Mouse (Mus musculus) forebrain, embryonic 16.5 days (tissue): ENCODE measurements at regions not wholly inside any gene's neighbourhood (a gene's known extent, or its start where the extent isn't known, plus 50 kb on each side); places are given as distances from the start of the nearest gene placed in this dataset.
A peak's percentile ranks its signal among the peaks of the same experiment; 100 is the strongest.

Experiments
- ATAC-seq: fragments of 200-750 bp; cut with Nextera tagmentation; 2 replicates; pipeline ENCODE4 v1.8.0; 2017; ENCODE audit warnings: mild to moderate bottlenecking, moderate library complexity
- H3K27ac ChIP-seq: fragments of 300-500 bp; sonication (generic); 2 replicates; pipeline ENCODE4 v1.5.1; 2014; ENCODE audit warnings: low read length, control low read depth
- H3K27me3 ChIP-seq: fragments of 300-500 bp; sonication (generic); replicated peaks from 2 replicates; pipeline ENCODE4 v1.6.1; 2014; ENCODE audit warnings: low read length; ENCODE audit not compliant: control insufficient read depth, insufficient read depth
- H3K36me3 ChIP-seq: fragments of 300-500 bp; sonication (generic); 2 replicates; pipeline ENCODE4 v1.6.1; 2014; ENCODE audit not compliant: control insufficient read depth, insufficient read depth
- H3K4me1 ChIP-seq: fragments of 300-500 bp; sonication (generic); replicated peaks from 2 replicates; pipeline ENCODE4 v1.6.1; 2014; ENCODE audit warnings: low read length; ENCODE audit not compliant: control insufficient read depth, insufficient read depth
- H3K4me2 ChIP-seq: fragments of 300-500 bp; sonication (generic); 2 replicates; pipeline ENCODE4 v1.6.1; 2014; ENCODE audit warnings: mild to moderate bottlenecking, low read length, control low read depth
- H3K4me3 ChIP-seq: fragments of 300-500 bp; sonication (generic); replicated peaks from 2 replicates; pipeline ENCODE4 v1.5.1; 2014; ENCODE audit warnings: mild to moderate bottlenecking, low read length, control low read depth
- H3K9ac ChIP-seq: fragments of 300-500 bp; sonication (generic); replicated peaks from 2 replicates; pipeline ENCODE4 v1.6.1; 2014; ENCODE audit warnings: low read depth, low read length, control low read depth
- H3K9me3 ChIP-seq: fragments of 300-500 bp; sonication (generic); 2 replicates; pipeline ENCODE4 v1.6.1; 2016; ENCODE audit warnings: low read length; ENCODE audit not compliant: control insufficient read depth
- WGBS: fragments of 180-500 bp; shearing (Covaris S2); extraction: QIAGEN DNeasy Blood & Tissue Kit; methylation state at CpG from one replicate; pipeline ENCODE4 v1.1.7; 2014; 5-methylcytosine and 5-hydroxymethylcytosine counted together

- Histone ChIP-seq H3K4me1 (peaks cover 7% of the 10 kb centered on the region), H3K4me2 (no peak overlapping the region), H3K27me3 (no peaks in the 10 kb centered on the region), H3K27ac (no peak overlapping the region), H3K9me3 (no peaks in the 10 kb centered on the region), H3K4me3 (no peak overlapping the region), H3K36me3 (no peaks in the 10 kb centered on the region), H3K9ac (no peak overlapping the region)
- WGBS = 51% methylated on average over 7 of the region's 7 CpGs
- no peak for ATAC-seq
Observed at GRCm38 (mm10) chr7:73626291-73626690, 84.7 kb upstream of the Chd2 start.

- Histone ChIP-seq H3K9me3 (no peaks in the 10 kb centered on the region), H3K4me1 (peaks cover 4% of the 10 kb centered on the region), H3K27ac (no peak overlapping the region), H3K27me3 (no peaks in the 10 kb centered on the region), H3K4me3 (no peak overlapping the region), H3K9ac (no peak overlapping the region), H3K36me3 (no peaks in the 10 kb centered on the region), H3K4me2 (no peak overlapping the region)
- no peak for ATAC-seq
Observed at GRCm38 (mm10) chr7:73625651-73626050, 84.0 kb upstream of the Chd2 start.

GRCm38 (mm10) chr7:73624992-73625391 lies 83.4 kb upstream of the Chd2 start:
- no peak overlapping the region for H3K27ac ChIP-seq
- H3K4me2 ChIP-seq = no peak overlapping the region
- peaks cover 8% of the 10 kb centered on the region for H3K4me1 ChIP-seq
- H3K27me3 ChIP-seq = no peaks in the 10 kb centered on the region
- no peaks in the 10 kb centered on the region for H3K36me3 ChIP-seq
- 83% methylated on average over 6 of the region's 6 CpGs for WGBS
- no peak overlapping the region for H3K4me3 ChIP-seq
- no peak for ATAC-seq
- no peak overlapping the region for H3K9ac ChIP-seq
- no peaks in the 10 kb centered on the region for H3K9me3 ChIP-seq

GRCm38 (mm10) chr7:73624093-73624600 lies 82.5 kb upstream of the Chd2 start:
- H3K9me3 ChIP-seq = no peaks in the 10 kb centered on the region
- no peak overlapping the region for H3K9ac ChIP-seq
- no peak overlapping the region for H3K27ac ChIP-seq
- ATAC-seq = no peak
- H3K4me2 ChIP-seq = no peak overlapping the region
- no peaks in the 10 kb centered on the region for H3K36me3 ChIP-seq
- H3K4me3 ChIP-seq = no peak overlapping the region
- 83% methylated on average over 3 of the region's 3 CpGs for WGBS
- no peaks in the 10 kb centered on the region for H3K27me3 ChIP-seq
- H3K4me1 ChIP-seq = peaks cover 8% of the 10 kb centered on the region

- no peak for ATAC-seq
Observed at GRCm38 (mm10) chr7:73622468-73622867, 80.8 kb upstream of the Chd2 start.

GRCm38 (mm10) chr7:73620341-73620740 lies 78.7 kb upstream of the Chd2 start:
- H3K4me1 ChIP-seq = peaks cover 22% of the 10 kb centered on the region
- no peak overlapping the region for H3K4me3 ChIP-seq
- no peak overlapping the region for H3K9ac ChIP-seq
- WGBS = 83% methylated on average over 9 of the region's 9 CpGs
- H3K27me3 ChIP-seq = no peaks in the 10 kb centered on the region
- peak overlapping the region; percentile 57 for H3K27ac ChIP-seq
- no peaks in the 10 kb centered on the region for H3K9me3 ChIP-seq
- no peak for ATAC-seq
- H3K4me2 ChIP-seq = no peak overlapping the region
- H3K36me3 ChIP-seq = no peaks in the 10 kb centered on the region

More at GRCm38 (mm10) chr7:73622468-73622867, 80.8 kb upstream of the Chd2 start:
- Histone ChIP-seq H3K4me1 (peaks cover 4% of the 10 kb centered on the region; the same call in 1 of the 2 replicates), H3K36me3 (no peaks in the 10 kb centered on the region), H3K27ac (no peak overlapping the region), H3K27me3 (no peaks in the 10 kb centered on the region), H3K9me3 (no peaks in the 10 kb centered on the region), H3K9ac (no peak overlapping the region), H3K4me3 (no peak overlapping the region), H3K4me2 (no peak overlapping the region)
- WGBS = 89% methylated on average over 2 of the region's 2 CpGs

- ATAC-seq = peak; percentile 0
- H3K36me3 ChIP-seq = no peaks in the 10 kb centered on the region
- H3K9me3 ChIP-seq = no peaks in the 10 kb centered on the region
- peak overlapping the region; percentile 66 for H3K4me3 ChIP-seq
- H3K27ac ChIP-seq = peak overlapping the region; percentile 100
- WGBS = 5% methylated on average over 25 of the region's 25 CpGs
- H3K27me3 ChIP-seq = no peaks in the 10 kb centered on the region
- H3K9ac ChIP-seq = peak overlapping the region; percentile 93
- H3K4me1 ChIP-seq = peaks cover 32% of the 10 kb centered on the region
- peak overlapping the region; percentile 89 for H3K4me2 ChIP-seq
Observed at GRCm38 (mm10) chr7:73618758-73619416, 77.3 kb upstream of the Chd2 start.

- under 1% methylated on average over 83 of the region's 86 CpGs for WGBS
- Histone ChIP-seq H3K4me3 (peak overlapping the region; percentile 66), H3K27ac (peak overlapping the region; percentile 100), H3K27me3 (no peaks in the 10 kb centered on the region), H3K9me3 (no peaks in the 10 kb centered on the region), H3K4me2 (peak overlapping the region; percentile 89), H3K36me3 (no peaks in the 10 kb centered on the region), H3K9ac (peak overlapping the region; percentile 93), H3K4me1 (peaks cover 32% of the 10 kb centered on the region)
- peak; percentile 93 for ATAC-seq
Observed at GRCm38 (mm10) chr7:73617910-73618757, 76.5 kb upstream of the Chd2 start.
